Mouse (Mus musculus) brown adipose tissue, adult 24 weeks (tissue): ENCODE results near the gene Mxi1. TPM values are rescaled to one million over a fixed set of nuclear protein-coding genes. Genes with fewer than 3 reads are reported as not detected.
A peak's percentile ranks its signal among the peaks of the same experiment; 100 is the strongest.

Experiments
- H3K27ac ChIP-seq: fragments of 200-500 bp; replicated peaks from 2 replicates; pipeline ENCODE4 v1.5.1; 2012; ENCODE audit warnings: low read depth, mild to moderate bottlenecking, low read length
- H3K4me1 ChIP-seq: fragments of 200-500 bp; 2 replicates; pipeline ENCODE4 v1.6.1; 2012; ENCODE audit warnings: low read length, mixed read lengths; ENCODE audit not compliant: control insufficient read depth, insufficient read depth, insufficient read length
- H3K4me3 ChIP-seq: fragments of 200-500 bp; 2 replicates; pipeline ENCODE4 v1.5.1; 2012; ENCODE audit warnings: low read depth, mild to moderate bottlenecking, low read length, moderate library complexity; ENCODE audit not compliant: insufficient read depth
- polyA plus RNA-seq: library from polyadenylated mRNA; stranded (reverse); fragments of >200 nt; gene quantifications from 2 replicates; pipeline ENCODE4 v1.2.4, GENCODE M21; 2012; ENCODE audit not compliant: missing spikeins, insufficient read depth, insufficient read length

Gene Mxi1
- polyA plus RNA-seq, 1 experiment: 37.2 TPM

DNA sequence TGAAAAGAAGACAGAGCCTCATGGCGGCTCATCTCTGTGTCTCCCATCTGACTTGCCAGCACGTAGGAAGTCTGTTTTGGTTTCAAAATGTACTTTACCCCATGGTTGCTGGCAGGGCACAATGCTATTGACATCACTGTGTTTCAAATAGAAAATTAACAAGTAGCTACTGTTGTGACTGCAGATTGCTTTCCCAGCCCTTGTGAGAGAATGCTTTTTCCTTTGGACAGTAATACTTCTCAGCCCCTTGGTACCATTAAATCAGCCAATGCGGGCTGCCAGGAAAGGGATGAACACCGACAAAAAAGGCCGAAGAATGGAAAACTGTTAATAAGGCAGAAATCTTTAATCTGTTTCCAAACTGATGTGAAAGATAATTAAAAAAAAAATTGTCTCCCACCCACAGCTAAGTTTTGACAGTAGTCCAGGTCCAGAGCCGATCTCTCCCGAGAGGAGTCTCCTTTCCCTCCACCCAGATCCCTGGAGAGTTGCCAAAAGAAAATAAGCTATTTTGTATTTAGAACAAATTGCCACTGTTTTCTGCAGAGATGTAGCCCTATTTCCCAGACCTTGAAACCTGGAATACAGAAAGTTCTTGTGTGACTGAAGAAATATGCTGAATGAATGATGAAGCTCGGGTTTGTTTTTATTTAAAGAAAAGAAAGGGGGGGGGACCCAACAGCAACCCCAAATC is 50.1 kb downstream of the Mxi1 start:
- no peak overlapping the region for H3K27ac ChIP-seq
- H3K4me1 ChIP-seq: no peaks in the 10 kb centered on the region
- H3K4me3 ChIP-seq: peak overlapping the region; percentile 16

GRCm38 (mm10) chr19:53362967-53363366 is 52.6 kb downstream of the Mxi1 start:
- Histone ChIP-seq H3K27ac (no peak overlapping the region), H3K4me1 (no peaks in the 10 kb centered on the region; the same call in 1 of the 2 replicates), H3K4me3 (no peak overlapping the region)

- Histone ChIP-seq H3K4me1 (no peaks in the 10 kb centered on the region; the same call in 1 of the 2 replicates), H3K27ac (no peak overlapping the region), H3K4me3 (no peak overlapping the region)
These were observed 54.2 kb downstream of the Mxi1 start for GRCm38 (mm10) chr19:53364551-53364950.

DNA sequence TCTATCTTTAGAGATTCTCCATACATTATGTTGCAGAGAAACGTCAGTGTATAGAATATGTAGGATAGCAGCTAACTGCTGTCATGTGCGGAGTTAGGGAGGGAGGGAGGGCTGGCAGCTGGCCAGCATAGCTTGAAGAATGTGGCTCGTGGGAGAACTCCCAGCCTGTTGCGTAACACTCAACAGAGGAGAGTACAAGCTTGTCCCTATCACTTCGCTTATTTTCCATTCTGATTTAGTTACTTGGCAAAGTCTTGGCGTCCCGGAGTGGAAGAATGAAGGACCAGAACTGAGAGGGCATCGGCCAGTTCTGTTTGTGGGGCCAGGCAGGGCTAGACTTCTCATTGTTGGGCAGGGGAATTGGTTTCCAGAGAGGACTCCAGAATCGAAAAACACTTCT is 54.6 kb downstream of the Mxi1 start:
- Histone ChIP-seq H3K4me3 (no peak overlapping the region), H3K27ac (no peak overlapping the region), H3K4me1 (no peaks in the 10 kb centered on the region; the same call in 1 of the 2 replicates)

- Histone ChIP-seq H3K4me3 (no peak overlapping the region), H3K27ac (no peak overlapping the region), H3K4me1 (no peaks in the 10 kb centered on the region; the same call in 1 of the 2 replicates)
These were observed 55.9 kb downstream of the Mxi1 start for GRCm38 (mm10) chr19:53366057-53366775.

DNA sequence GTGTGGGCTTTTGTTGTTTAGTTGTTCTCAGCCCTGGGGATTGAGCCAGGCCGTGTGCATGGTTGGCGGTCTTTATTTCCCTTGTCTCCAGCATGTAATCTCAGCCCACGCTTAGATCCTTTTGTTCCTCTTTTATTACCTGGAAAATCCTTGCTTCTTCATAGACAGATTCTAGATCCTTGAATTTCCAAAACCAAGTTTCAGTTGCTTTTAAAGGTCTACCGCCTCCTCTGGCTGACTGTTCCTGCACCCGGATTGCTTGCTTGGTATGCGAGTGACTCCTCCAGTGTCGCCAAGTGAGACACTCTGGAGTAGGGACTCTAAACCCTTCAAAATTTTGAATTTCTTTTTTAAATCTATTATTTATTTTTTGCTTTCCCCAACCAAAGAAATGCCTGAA is 56.6 kb downstream of the Mxi1 start:
- no peak overlapping the region for H3K4me3 ChIP-seq
- no peaks in the 10 kb centered on the region; the same call in 1 of the 2 replicates for H3K4me1 ChIP-seq
- H3K27ac ChIP-seq: no peak overlapping the region

DNA sequence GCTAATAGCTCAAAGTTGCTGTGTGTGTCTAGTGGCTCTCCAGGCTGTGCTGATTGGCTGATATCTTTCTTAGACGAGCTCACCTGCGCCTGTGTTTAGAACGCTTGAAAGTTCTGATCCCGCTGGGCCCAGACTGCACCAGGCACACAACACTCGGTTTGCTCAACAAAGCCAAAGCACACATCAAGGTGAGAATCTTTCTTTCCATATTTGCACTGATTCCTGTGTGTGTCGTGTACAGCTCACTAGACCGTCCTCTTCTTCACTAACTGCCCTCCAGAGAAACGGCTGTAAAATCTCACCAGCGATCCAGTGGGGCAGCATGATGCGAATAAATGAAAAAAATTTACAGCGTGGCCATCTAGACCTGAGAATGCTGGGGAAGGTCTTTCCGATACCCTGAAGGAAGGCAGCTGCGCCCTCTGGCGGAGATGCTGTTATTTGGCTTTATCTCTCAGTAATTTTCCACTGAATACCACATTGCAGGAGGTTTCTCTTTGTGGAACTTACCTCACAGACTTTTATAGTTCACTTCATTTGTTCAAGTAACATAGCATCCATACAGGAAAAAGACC is 59.2 kb downstream of the Mxi1 start:
- H3K4me1 ChIP-seq: no peaks in the 10 kb centered on the region; the same call in 1 of the 2 replicates
- H3K27ac ChIP-seq: no peak overlapping the region
- no peak overlapping the region for H3K4me3 ChIP-seq

- Histone ChIP-seq H3K4me1 (no peaks in the 10 kb centered on the region; the same call in 1 of the 2 replicates), H3K4me3 (no peak overlapping the region), H3K27ac (no peak overlapping the region)
These were observed 59.9 kb downstream of the Mxi1 start for GRCm38 (mm10) chr19:53370233-53370632.

DNA sequence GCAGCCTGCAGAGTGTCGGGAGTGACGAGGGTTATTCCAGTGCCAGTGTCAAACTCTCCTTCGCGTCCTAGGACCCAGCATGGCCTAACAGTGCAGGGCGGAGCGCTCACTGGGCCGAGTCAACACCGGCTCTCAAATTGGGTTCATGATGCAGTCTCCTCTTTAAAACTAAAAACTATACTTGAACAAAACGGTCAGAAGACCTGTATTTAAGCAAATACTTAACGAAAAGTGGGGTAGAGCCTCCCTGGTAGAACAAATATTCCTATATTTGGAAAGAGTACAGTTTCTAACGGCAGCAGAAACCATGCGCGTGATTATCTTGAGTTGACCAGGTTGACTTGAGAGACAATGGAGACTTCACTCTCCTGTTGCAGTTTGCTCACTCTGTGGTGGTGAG is 61.3 kb downstream of the Mxi1 start, which contains the start of gene Gm10197:
Gm10197 (minus strand) TSS at position 101 of the 400 bp plus-strand sequence.
- no peak within 1 kb of the TSS for H3K27ac ChIP-seq
- no peaks in the 10 kb centered on the region for H3K4me1 ChIP-seq
- no peak within 1 kb of the TSS for H3K4me3 ChIP-seq

DNA sequence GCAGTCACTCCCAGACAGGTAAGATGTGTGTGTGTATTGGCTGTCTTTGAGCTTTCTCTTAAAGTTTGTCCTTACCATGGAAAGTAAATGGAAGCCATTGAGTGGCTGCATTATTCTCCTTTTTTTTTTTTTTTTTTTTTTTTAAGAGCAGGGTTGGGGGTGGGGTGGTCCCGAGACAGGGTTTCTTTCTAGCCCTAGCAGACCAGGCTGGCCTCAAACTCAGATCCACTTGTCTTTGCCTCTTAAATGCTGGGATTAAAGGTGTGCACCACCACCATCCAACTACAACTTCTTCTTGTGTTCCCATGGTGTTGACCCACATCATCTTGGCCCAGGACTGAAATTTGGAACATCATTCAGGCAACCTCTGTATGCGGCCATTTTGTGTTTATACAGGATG is 63.3 kb downstream of the Mxi1 start:
- Histone ChIP-seq H3K4me1 (no peaks in the 10 kb centered on the region), H3K4me3 (no peak overlapping the region), H3K27ac (no peak overlapping the region)

DNA sequence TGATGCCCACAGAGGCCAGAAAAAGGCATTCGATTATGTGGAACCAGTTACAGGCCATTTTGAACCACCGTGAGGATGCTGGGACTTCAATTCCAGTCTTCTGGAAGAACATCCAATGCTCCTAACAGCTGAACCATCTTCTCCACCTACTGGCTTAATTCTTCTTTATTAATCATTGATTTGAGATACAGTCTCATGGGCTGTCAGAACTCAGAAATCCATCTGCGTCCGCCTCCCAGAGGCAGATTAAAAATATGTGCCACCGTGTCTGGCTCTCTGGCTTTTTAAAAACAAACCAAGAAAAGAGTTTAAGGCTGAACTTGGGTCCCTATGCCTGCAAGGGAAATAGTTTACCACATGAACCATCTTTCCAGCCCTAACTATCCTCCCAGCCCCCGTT is 65.0 kb downstream of the Mxi1 start:
- Histone ChIP-seq H3K27ac (no peak overlapping the region), H3K4me1 (no peaks in the 10 kb centered on the region), H3K4me3 (no peak overlapping the region)

DNA sequence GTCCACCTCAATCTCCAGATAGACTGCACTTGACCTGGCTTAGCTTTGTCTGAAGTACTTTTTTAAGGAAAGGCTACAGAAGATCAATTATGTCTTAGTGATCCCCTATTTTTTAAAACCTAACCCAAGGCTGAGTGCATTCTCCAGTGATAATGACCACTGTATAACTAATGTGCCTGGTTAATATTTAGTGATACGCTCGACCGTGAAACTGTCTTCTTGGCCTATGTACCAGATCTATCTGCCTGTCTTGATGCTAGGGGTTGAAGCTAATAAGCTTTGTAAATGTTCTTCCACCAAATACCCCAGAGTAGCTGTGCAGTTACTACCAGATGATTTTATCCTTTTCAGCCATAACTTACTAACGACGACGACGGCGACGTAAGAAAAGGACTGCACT is 65.5 kb downstream of the Mxi1 start:
- Histone ChIP-seq H3K4me3 (no peak overlapping the region), H3K4me1 (no peaks in the 10 kb centered on the region), H3K27ac (no peak overlapping the region)

GRCm38 (mm10) chr19:53377652-53378051 is 67.3 kb downstream of the Mxi1 start:
- H3K4me3 ChIP-seq: no peak overlapping the region
- no peaks in the 10 kb centered on the region for H3K4me1 ChIP-seq
- H3K27ac ChIP-seq: no peak overlapping the region

- Histone ChIP-seq H3K4me1 (no peaks in the 10 kb centered on the region), H3K4me3 (no peak overlapping the region), H3K27ac (no peak overlapping the region)
These were observed 68.1 kb downstream of the Mxi1 start for GRCm38 (mm10) chr19:53378421-53378820.

GRCm38 (mm10) chr19:53383336-53383735 is 73.0 kb downstream of the Mxi1 start:
- Histone ChIP-seq H3K27ac (no peak overlapping the region), H3K4me3 (no peak overlapping the region), H3K4me1 (no peaks in the 10 kb centered on the region)
